Mouse (Mus musculus): Measurements from ENCODE around the gene Dhx34. TPM values are rescaled to one million over a fixed set of nuclear protein-coding genes. Genes with fewer than 3 reads are reported as not detected.
"Not testable (repeated sequence)": the region's sequence is repeated elsewhere in the genome, so short reads cannot be mapped to it uniquely, and the experiment has no call there.

The Dhx34 gene
- total RNA-seq (2014; fragmentation: Nextera tagmentation): 8.2 and 13.8 TPM in 2 replicates
- 3.6 and 3.7 TPM in 2 replicates for total RNA-seq (2017)

DNA sequence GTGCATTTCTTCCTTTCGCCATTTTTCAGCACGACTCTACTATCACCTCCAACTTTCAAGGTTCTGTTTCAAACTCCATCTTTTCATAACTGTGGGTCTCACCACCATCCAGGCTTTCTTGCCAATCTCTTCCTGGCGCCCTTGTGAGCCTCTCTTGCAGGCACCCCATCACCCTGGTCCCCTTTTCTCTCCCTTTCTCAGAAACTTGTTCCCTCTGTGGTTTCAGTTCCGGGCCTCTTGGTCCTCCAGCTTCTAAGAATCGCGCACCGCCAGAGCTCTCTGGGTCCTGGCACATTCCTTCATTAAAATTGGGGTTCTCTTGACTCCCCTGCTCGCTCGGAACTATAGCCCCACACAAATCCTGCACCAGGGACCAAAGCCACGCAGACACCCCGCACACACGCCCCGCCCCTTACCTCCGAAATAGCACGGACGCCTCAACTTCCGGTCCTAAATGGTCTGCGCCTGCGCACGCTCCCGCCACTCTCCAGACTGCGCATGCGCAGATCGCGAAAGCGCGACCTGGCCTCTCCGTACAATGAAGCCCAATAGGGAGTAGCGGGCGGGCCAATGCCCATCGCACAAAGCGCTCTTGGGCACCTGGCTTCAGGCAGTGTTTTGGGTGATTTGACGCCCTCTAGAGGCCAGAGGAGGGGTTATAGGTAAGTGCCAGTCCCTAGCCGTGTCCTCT lies at the start of gene Dhx34:
Gene Dhx34, minus strand, starts transcription at position 456 of the 691 bp plus-strand sequence.
- ATAC-seq (replicated peaks; ENCODE audit: low FRiP score, low TSS enrichment, poor library complexity, severe bottlenecking): peak; percentile 97

- ATAC-seq (replicated peaks; ENCODE audit: low FRiP score, low TSS enrichment, poor library complexity, severe bottlenecking): no peak
These were observed 49.3 kb upstream of the Dhx34 start for GRCm38 (mm10) chr7:16271139-16271538.

GRCm38 (mm10) chr7:16266593-16266992 lies 44.8 kb upstream of the Dhx34 start:
- ATAC-seq (replicated peaks; ENCODE audit: low FRiP score, low TSS enrichment, poor library complexity, severe bottlenecking): not testable (repeated sequence)

DNA sequence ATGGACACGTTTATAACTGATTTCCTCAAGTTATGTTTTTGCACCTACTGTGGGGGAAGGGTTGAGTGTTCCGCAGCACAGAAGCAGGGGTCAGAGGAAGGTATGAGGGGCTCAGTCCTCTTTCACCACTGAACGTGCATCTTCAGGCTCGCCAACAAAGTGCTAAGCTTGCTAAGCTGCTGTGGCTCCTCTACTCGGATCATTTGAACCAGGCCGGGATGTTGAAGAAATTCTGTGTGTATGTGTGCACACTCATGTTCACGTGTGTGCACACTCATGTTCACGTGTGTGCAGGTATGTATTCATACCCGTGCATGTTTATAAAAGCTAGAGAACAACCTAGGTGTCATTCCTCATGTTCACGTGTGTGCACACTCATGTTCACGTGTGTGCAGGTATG lies 44.0 kb upstream of the Dhx34 start:
- no peak for ATAC-seq (replicated peaks; ENCODE audit: low FRiP score, low TSS enrichment, poor library complexity, severe bottlenecking)

DNA sequence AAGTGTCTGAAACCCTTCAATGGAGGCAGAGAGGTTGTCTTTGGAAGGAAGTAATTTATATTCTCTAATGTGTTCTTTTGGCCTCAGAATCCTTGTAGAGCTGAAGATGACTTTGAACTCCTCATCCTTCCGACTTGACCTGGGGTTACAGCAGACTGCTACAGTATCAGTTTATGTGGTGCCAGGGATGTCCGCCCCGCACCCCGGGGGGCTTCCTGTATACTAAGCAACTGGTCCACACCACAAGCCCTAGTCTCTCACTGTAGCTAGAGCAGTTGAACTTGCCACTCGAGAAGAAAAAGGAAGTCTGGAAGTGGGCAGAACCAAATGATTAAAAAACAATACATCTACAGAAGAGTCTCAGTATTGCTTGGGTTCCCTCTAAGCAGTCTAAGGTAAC lies 42.0 kb upstream of the Dhx34 start:
- no peak for ATAC-seq (replicated peaks; ENCODE audit: low FRiP score, low TSS enrichment, poor library complexity, severe bottlenecking)

DNA sequence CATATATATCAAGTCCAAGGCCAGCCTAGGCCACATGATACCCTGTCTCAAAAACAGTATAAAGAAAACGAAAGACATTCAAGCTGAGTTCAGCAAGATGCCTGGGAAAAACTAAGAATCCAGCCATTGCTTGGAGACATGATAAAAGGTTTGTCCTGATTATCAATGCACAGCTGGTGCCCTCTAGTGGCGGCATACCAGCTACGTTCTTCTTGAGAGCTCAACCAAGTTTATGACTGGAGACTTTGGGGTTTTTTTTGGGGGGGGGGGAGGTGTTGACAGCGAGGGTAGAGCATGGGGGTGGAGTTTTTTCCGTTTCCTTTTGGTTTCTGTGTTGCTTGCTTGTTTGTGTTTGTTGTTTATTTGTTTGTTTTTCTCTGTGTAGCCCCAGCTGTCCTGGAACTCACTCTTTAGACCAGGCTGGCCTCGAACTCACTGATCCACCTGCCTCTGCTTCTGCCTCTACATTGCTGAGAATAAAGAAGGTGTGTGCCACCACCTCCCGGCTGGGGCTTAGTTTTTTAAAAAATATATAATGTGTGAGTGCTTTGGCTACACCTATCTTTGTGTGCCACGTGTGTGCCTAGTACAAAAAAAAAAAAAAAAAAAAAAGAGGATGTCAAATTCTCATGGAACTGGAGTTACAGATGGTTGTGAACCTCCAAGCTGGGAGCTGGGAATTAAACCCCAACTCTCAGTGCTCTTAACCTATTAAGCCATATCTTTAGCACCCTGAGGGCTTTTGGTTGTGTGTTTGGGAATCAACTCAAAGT lies 41.4 kb upstream of the Dhx34 start:
- peak; percentile 60 for ATAC-seq (replicated peaks; ENCODE audit: low FRiP score, low TSS enrichment, poor library complexity, severe bottlenecking)

DNA sequence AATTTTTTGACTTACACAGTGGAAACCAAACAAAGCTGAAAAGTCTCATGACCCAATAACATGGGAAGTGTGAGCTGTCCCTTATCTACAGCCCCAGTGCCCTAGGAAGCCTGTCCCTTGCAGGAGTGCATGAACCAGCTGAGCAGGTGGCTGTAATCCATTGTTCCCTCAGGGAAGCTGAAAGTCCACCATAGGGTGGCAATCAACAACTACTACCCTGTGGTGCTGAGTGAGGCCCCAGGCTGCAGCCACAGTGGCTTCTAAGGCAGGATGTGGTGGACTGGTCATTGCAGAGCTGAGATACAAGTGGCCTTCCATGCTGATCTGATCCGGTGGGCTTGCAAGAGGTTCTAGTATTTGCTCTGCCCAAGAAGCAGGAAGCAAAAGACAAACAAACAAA lies 39.3 kb upstream of the Dhx34 start:
- ATAC-seq (replicated peaks; ENCODE audit: low FRiP score, low TSS enrichment, poor library complexity, severe bottlenecking): no peak

DNA sequence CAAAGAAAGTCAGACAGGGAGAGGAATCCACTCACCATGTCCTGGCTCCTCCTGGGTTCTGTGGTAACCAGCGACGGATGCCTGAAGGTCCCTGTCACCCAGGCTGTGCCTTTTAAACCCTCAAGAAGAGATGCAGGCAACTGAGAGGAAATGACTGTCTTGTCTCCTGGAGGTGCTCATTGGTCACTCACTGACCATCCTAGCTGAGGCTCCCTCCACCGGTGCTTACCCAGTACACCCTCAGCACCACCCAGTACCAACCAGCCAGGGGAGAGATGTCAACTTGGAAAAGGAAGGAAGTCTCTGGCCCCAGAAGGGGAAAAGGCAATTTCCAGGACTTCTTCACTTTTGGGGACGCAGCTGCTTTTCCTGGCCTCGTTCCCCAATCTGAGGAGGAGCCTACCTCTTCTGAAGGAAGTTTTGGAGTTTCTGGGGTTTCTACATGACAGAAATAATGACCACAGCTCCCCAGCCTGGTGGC lies 37.3 kb upstream of the Dhx34 start, which contains the start of gene C5ar1:
Gene C5ar1, minus strand, starts transcription at position 431 of the 481 bp plus-strand sequence.
- ATAC-seq (replicated peaks; ENCODE audit: low FRiP score, low TSS enrichment, poor library complexity, severe bottlenecking): no peak

GRCm38 (mm10) chr7:16257830-16258229 lies 36.0 kb upstream of the Dhx34 start:
- no peak for ATAC-seq (replicated peaks; ENCODE audit: low FRiP score, low TSS enrichment, poor library complexity, severe bottlenecking)

GRCm38 (mm10) chr7:16255963-16256362 lies 34.1 kb upstream of the Dhx34 start:
- not testable (repeated sequence) for ATAC-seq (replicated peaks; ENCODE audit: low FRiP score, low TSS enrichment, poor library complexity, severe bottlenecking)

DNA sequence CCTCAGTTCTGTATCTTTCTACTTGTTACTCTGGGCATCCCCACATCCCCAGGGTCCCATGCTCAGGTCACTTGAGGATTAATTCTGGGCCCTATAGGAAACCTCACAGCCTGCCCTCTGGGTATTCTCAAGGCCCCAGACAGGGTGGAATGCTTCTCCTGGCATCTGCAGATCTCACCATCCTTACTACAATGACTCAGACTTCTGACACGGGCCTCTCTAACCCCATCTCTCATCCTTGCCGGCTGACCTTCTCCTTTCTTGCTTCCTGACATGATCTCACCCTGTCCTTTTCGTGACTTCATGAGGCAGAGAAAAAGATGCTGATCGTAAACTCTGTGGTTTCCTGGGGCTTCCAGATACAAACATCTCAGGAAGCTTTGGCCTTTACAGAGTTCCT lies 32.4 kb upstream of the Dhx34 start:
- no peak for ATAC-seq (replicated peaks; ENCODE audit: low FRiP score, low TSS enrichment, poor library complexity, severe bottlenecking)

GRCm38 (mm10) chr7:16250687-16251086 lies 28.9 kb upstream of the Dhx34 start:
- ATAC-seq (replicated peaks; ENCODE audit: low FRiP score, low TSS enrichment, poor library complexity, severe bottlenecking): no peak

DNA sequence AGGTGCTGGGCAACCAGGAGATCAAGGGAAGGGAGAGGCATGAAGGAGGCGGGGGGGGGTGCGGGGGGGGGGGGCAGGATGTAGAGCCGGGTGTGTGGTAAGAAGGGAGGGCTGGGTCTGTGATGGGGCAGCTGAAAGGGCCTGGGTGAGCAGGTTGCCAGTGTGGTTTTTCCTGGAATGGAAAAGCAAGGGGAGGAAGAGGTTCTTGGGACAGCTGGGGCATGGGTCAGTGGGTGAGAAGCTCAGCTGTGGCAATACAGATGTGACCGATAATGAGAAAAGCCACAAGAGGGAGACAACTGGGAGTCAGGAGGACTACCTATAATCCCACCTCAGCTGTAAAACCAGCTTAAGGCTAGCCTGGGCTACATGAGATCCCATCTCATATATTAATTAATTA lies 24.1 kb upstream of the Dhx34 start:
- no peak for ATAC-seq (replicated peaks; ENCODE audit: low FRiP score, low TSS enrichment, poor library complexity, severe bottlenecking)

- no peak for ATAC-seq (replicated peaks; ENCODE audit: low FRiP score, low TSS enrichment, poor library complexity, severe bottlenecking)
These were observed 22.2 kb upstream of the Dhx34 start, which contains the start of gene C5ar2 for GRCm38 (mm10) chr7:16244067-16244466. C5ar2 (minus strand) TSS chr7:16244154.

GRCm38 (mm10) chr7:16242198-16242597 lies 20.4 kb upstream of the Dhx34 start:
- no peak for ATAC-seq (replicated peaks; ENCODE audit: low FRiP score, low TSS enrichment, poor library complexity, severe bottlenecking)

- no peak for ATAC-seq (replicated peaks; ENCODE audit: low FRiP score, low TSS enrichment, poor library complexity, severe bottlenecking)
These were observed 19.9 kb upstream of the Dhx34 start for GRCm38 (mm10) chr7:16241787-16242186.

- peak; percentile 2; the same call in 1 of the 2 replicates for ATAC-seq (replicated peaks; ENCODE audit: low FRiP score, low TSS enrichment, poor library complexity, severe bottlenecking)
These were observed 19.1 kb upstream of the Dhx34 start for GRCm38 (mm10) chr7:16240978-16241303.

DNA sequence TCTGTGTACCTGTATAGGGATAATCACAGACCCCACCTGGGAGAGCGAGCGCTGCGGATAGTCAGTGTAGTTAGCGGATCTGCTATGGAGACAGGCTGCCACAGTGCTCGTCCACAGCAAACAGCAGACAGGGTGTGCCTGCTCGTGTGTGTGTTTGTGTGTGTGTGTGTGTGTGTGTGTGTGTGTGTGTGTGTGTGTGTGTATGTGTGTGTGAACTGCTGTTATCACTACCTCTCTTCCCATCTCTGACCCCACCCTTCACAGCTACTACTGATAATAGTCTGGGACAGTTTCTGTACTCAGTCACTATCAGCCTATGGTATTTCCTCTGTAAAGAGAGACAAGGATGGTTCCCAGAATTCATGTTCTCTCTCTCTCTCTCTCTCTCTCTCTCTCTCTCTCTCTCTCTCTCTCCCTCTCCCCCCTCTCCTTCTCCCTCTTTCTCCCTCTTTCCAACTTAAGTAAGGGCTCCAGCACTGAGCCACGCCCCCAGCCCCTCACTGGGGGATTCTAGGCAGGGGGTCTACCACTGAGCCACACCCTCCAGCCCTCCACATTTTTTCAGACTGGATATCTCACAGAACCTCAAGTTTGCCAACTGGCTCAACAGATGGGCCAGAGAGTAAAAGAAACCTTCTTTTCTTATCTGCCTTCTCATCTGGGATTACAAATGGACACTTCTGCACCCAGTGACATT lies 18.6 kb upstream of the Dhx34 start:
- ATAC-seq (replicated peaks; ENCODE audit: low FRiP score, low TSS enrichment, poor library complexity, severe bottlenecking): peak; percentile 81

DNA sequence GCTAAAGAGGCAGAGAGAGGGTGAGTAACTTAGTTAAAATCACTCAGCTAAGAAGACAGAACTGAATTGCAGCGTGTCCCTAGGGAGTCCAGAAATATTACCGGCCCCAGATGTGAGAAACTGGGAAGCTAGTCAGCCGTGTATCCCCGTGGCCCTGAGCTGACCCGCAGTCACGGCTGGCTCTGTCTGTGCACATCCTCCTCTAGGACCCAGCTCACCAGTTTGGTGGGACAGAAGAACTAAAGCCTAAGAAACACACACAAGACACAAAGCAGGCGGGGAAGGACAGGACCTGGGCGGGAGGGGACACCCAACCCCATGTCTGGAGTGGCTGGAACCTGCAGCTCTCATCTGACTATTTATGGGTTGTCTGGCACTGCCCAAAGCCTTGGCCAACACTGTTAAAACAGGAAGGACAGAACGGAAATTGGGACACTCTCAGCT lies 17.7 kb upstream of the Dhx34 start:
- ATAC-seq (replicated peaks; ENCODE audit: low FRiP score, low TSS enrichment, poor library complexity, severe bottlenecking): no peak

- no peak for ATAC-seq (replicated peaks; ENCODE audit: low FRiP score, low TSS enrichment, poor library complexity, severe bottlenecking)
These were observed 8.0 kb upstream of the Dhx34 start for GRCm38 (mm10) chr7:16229869-16230268.

Data from megakaryocyte-erythroid progenitor cell, adult 5-6 weeks (primary cell).